Mouse (Mus musculus) embryo, embryonic 10.5 days (tissue): ENCODE measurements at regions not wholly inside any gene's neighbourhood (a gene's known extent, or its start where the extent isn't known, plus 50 kb on each side); places are given as distances from the start of the nearest gene placed in this dataset.

Experiments
- DNase-seq: peaks from one replicate; pipeline ENCODE4 v3.0.0-alpha.2; 2015; ENCODE audit warnings: low spot score

DNA sequence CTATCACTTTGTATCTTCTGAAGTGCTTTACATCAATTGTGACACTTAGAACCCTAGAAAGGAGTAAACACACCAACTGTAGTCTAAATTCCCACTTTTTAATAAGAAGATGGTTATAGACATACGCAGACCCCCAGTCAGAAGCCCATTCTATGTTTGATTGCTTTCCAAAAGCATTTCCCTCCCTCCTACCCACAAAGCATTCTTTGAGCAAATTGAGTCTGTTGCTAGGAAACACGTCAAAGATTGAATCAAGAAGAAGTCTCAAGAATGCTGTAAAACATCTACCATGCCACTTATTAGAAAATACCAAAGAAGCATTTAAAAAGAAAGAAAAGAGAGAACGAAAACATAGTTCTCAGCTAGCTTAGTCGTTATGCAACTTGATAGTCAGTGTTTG is 352.3 kb upstream of the Lrp1b start:
- DNase-seq: peak; percentile 39

DNA sequence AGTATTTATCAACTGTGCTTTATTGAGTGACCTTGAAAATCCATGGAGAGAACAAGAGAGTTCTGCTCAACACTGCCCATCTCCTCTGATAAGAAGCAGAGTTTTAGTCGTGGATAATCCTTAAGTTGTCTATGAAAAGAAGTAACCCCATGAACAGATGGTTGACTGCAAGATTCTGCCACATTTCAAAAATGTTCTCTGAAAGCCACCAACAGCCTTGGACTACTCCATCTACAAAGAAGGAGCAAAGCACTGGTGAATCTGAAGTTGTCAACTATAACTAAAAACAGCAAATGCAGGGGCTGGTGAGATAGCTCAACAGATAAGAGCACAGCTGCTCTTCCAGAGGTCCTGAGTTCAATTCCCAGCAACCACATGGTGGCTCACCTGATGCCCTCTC is 337.6 kb upstream of the Lrp1b start:
- DNase-seq: no peak

DNA sequence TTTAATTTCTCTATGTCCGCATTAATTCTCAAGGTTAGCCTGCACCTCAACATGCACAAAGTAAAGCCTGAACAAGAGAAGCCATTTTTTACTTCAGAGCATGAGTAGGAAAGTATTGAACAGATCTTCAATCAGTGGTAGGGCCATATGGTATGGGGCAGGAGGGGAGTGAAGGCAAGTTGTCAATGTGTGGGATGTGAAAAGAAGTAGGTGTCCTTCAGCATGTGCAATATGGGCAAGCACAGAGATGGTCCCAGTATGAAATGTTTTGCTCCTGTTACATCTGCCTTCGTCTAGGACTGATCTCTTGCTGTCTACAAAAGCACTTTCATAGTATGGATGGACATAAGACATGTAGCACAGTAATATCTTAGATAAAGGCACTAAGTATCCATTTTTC is 315.3 kb upstream of the Lrp1b start:
- no peak for DNase-seq
